Mouse (Mus musculus): ENCODE results near the gene Pax5. TPM values are rescaled to one million over a fixed set of nuclear protein-coding genes. Genes with fewer than 3 reads are reported as not detected.

Gene Pax5
- polyA plus RNA-seq, 1 experiment from 2014 or later, result 0.54 TPM

DNA sequence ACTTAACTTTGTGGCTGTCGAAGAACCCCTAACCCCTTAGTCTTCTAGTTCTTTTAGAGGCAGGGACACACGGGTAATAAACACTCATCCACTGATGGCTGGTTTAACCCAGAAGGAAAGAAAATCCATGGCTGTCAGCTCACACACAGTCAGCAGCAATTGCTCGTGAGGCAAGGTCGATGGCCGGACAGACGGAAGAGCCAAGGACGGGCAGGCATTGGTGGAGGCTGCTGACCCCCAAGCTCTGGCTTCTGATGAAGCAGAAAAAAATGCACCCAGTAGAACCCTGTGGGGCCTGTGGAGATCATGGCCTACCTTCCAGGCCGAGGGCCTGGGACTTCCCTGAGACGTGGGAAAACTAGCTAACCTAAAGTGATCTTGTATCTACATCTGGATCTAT is 227.4 kb downstream of the Pax5 start:
- H3K27me3 ChIP-seq (ENCODE audit: control insufficient read depth, insufficient read depth, low read depth, low read length), result no peaks in the 10 kb centered on the region
- H3K9ac ChIP-seq (ENCODE audit: low read depth, low read length), result no peak overlapping the region
- 66% methylated on average over 9 of the region's 9 CpGs for WGBS (ENCODE audit: insufficient replicate concordance)
- H3K4me2 ChIP-seq (ENCODE audit: low read depth, low read length), result no peak overlapping the region
- H3K9me3 ChIP-seq (replicated peaks; ENCODE audit: control insufficient read depth, low read length), result no peaks in the 10 kb centered on the region
- H3K36me3 ChIP-seq (ENCODE audit: control insufficient read depth, insufficient read depth), result no peaks in the 10 kb centered on the region
- H3K4me1 ChIP-seq (ENCODE audit: control insufficient read depth, low read depth, low read length), result no peaks in the 10 kb centered on the region
- H3K27ac ChIP-seq (ENCODE audit: low read length), result no peak overlapping the region
- no peak overlapping the region for H3K4me3 ChIP-seq (ENCODE audit: low read depth, low read length)
- ATAC-seq (ENCODE audit: low read depth), result no peak

DNA sequence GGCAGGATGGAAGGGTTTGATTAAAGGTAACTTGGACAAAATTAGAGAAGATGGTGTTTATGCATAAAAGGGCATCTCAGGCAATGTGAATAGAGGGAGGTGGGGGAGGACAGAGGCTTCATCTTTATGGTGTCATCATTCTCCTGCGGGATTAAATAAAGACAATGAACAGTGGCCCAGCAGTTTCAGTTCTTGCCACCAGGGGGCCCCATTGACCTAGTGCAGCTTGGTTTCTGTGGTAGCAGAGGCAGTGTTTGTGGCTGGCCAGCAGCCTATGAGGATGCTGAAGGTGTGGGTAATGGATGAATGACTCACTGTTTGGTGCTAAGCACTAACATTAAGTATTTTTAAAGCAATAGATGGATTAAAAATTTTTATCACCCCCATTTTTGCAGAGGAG is 230.5 kb downstream of the Pax5 start:
- Histone ChIP-seq H3K27ac (ENCODE audit: low read length) (no peak overlapping the region), H3K36me3 (ENCODE audit: control insufficient read depth, insufficient read depth) (no peaks in the 10 kb centered on the region), H3K4me3 (ENCODE audit: low read depth, low read length) (no peak overlapping the region), H3K4me2 (ENCODE audit: low read depth, low read length) (no peak overlapping the region), H3K4me1 (ENCODE audit: control insufficient read depth, low read depth, low read length) (no peaks in the 10 kb centered on the region), H3K9me3 (replicated peaks; ENCODE audit: control insufficient read depth, low read length) (no peaks in the 10 kb centered on the region), H3K9ac (ENCODE audit: low read depth, low read length) (no peak overlapping the region), H3K27me3 (ENCODE audit: control insufficient read depth, insufficient read depth, low read depth, low read length) (no peaks in the 10 kb centered on the region)
- ATAC-seq (ENCODE audit: low read depth), result no peak
- WGBS (ENCODE audit: insufficient replicate concordance), result 74% methylated on average over 1 of the region's 1 CpGs

Small RNAs within 50 kb of the gene (microRNA-seq; reads per million reads assigned to microRNA genes)
- gene Mir5120, result not detected

Other genes starting within 250 kb of the Pax5 start
- gene Zcchc7, start 45.4 kb upstream of the Pax5 start, polyA plus RNA-seq (2015; fragmentation: Nextera tagmentation; extraction: Ambion mirVana), result 10.1 and 10.8 TPM in 2 replicates